Mouse (Mus musculus) limb, embryonic 14.5 days (tissue): Measurements from ENCODE around the gene Utp15. TPM values are rescaled to one million over a fixed set of nuclear protein-coding genes. Genes with fewer than 3 reads are reported as not detected.

Experiments used
- ATAC-seq: fragments of 200-750 bp; cut with Nextera tagmentation; 2 replicates; pipeline ENCODE4 v1.8.0; 2017; ENCODE audit warnings: low read depth, moderate number of reproducible peaks, moderate TSS enrichment; ENCODE audit not compliant: low FRiP score
- DNase-seq: peaks from one replicate; pipeline ENCODE4 v3.0.0-alpha.2; 2015; ENCODE audit warnings: low spot score
- H3K27ac ChIP-seq: fragments of 300-500 bp; sonication (generic); replicated peaks from 2 replicates; pipeline ENCODE4 v1.5.1; 2014; ENCODE audit warnings: low read depth, mild to moderate bottlenecking, low read length, moderate library complexity, mixed read lengths
- H3K27me3 ChIP-seq: fragments of 300-500 bp; sonication (generic); 2 replicates; pipeline ENCODE4 v1.6.1; 2014; ENCODE audit warnings: low read length, mixed read lengths; ENCODE audit not compliant: control insufficient read depth, insufficient read depth
- H3K36me3 ChIP-seq: fragments of 300-500 bp; sonication (generic); 2 replicates; pipeline ENCODE4 v1.6.1; 2014; ENCODE audit warnings: mild to moderate bottlenecking, low read length, moderate library complexity, mixed read lengths; ENCODE audit not compliant: control insufficient read depth, insufficient read depth
- H3K4me1 ChIP-seq: fragments of 300-500 bp; sonication (generic); 2 replicates; pipeline ENCODE4 v1.6.1; 2014; ENCODE audit warnings: antibody characterized with exemption, low read length, mixed read lengths; ENCODE audit not compliant: control insufficient read depth, insufficient read depth
- H3K4me2 ChIP-seq: fragments of 300-500 bp; sonication (generic); replicated peaks from 2 replicates; pipeline ENCODE4 v1.6.1; 2014; ENCODE audit warnings: low read depth, mild to moderate bottlenecking, low read length, moderate library complexity; ENCODE audit not compliant: severe bottlenecking
- H3K4me3 ChIP-seq: fragments of 300-500 bp; sonication (generic); replicated peaks from 2 replicates; pipeline ENCODE4 v1.5.1; 2014; ENCODE audit warnings: low read length
- H3K9ac ChIP-seq: fragments of 300-500 bp; sonication (generic); 2 replicates; pipeline ENCODE4 v1.6.1; 2014; ENCODE audit warnings: mild to moderate bottlenecking, low read depth, low read length, moderate library complexity; ENCODE audit not compliant: severe bottlenecking
- H3K9me3 ChIP-seq: fragments of 300-500 bp; sonication (generic); 2 replicates; pipeline ENCODE4 v1.6.1; 2016; ENCODE audit warnings: low read length; ENCODE audit not compliant: control insufficient read depth
- POLR2A ChIP-seq: fragments of 200-500 bp; IDR thresholded peaks from 2 replicates; pipeline ENCODE4 v1.8.0; 2012; ENCODE audit warnings: inconsistent platforms, mild to moderate bottlenecking, moderate library complexity, borderline replicate concordance; ENCODE audit not compliant: insufficient read depth, insufficient read length; ENCODE audit errors: extremely low read depth
- WGBS: fragments of 180-500 bp; shearing (Covaris S2); extraction: QIAGEN DNeasy Blood & Tissue Kit; methylation state at CpG from one replicate; pipeline ENCODE4 v1.1.7; 2014; 5-methylcytosine and 5-hydroxymethylcytosine counted together
- polyA plus RNA-seq, 2 experiments: library from polyadenylated mRNA; depleted of rRNA in 1 of 2; stranded (reverse) in 1 of 2; unstranded in 1 of 2; fragments of >200 nt; fragmentation: Nextera tagmentation in 1 of 2; extraction: Ambion mirVana in 1 of 2; gene quantifications; 2 replicates each; pipeline versions ENCODE4 v1.2.1 to v1.2.3; 2012 to 2014

The Utp15 gene
- polyA plus RNA-seq (2012; rRNA removed) (19.2 and 20.6 TPM in 2 replicates), polyA plus RNA-seq (2014; fragmentation: Nextera tagmentation; extraction: Ambion mirVana) (25.3 and 27.6 TPM in 2 replicates)

DNA sequence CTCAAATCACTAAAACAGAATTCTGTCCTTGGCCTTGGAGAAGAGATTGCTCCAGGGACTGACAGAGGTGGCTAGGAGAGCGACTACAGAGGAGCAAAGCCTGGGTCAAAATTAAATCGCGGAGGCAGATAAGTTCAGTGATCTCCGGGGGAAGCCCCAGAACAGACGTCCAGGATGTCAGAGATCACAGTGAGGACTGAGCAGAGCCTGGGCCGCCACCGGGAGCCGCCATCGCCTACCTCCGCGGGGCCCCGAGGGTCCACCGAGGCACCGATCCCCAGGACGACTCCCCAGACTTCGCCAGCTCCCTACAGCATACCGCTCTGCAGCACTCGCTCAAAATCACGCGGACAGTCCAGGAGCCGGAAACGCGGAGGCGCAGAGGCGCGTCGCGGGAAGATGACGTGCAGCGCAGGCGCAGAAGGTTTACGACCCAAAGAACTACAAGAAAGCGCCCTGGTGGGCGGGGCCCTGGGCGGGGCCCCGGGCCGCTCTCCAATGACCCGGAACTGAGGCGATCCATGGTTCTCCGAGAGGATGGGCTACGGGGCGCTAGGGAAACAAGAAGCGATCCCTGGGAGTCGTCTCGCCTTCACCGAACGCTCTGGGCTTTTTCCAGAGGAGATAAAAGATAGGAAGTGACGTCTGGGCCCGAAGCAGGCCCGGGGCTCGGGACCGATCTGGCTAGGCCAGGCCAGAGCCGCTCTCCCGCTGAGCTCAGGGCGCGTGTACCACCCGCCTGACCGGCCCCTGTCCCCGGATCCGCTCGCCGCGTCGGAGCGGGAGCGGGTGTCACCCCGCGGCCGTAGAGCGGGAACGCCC, at the start of gene Utp15, which contains the start of gene Ankra2:
TSS of gene Utp15 (minus strand) at position 406 of the 822 bp plus-strand sequence.
TSS of gene Ankra2 (plus strand) at position 439 of the 822 bp plus-strand sequence.
- ATAC-seq (peak; percentile 99), DNase-seq (peak; percentile 98)
- peak within 1 kb of the TSS; percentile 76 for H3K27ac ChIP-seq
- peaks cover 23% of the 10 kb centered on the region for H3K36me3 ChIP-seq
- H3K4me3 ChIP-seq = peak within 1 kb of the TSS; percentile 64
- TF ChIP-seq POLR2A = peak; percentile 43; the same call in 1 of the 2 replicates
- H3K4me1 ChIP-seq = peaks cover 15% of the 10 kb centered on the region
- H3K4me2 ChIP-seq = peak within 1 kb of the TSS; percentile 79
- H3K9ac ChIP-seq = peak within 1 kb of the TSS; percentile 74
- no peaks in the 10 kb centered on the region for H3K9me3 ChIP-seq
- under 1% methylated on average over 68 of the region's 71 CpGs for WGBS
- no peaks in the 10 kb centered on the region for H3K27me3 ChIP-seq

DNA sequence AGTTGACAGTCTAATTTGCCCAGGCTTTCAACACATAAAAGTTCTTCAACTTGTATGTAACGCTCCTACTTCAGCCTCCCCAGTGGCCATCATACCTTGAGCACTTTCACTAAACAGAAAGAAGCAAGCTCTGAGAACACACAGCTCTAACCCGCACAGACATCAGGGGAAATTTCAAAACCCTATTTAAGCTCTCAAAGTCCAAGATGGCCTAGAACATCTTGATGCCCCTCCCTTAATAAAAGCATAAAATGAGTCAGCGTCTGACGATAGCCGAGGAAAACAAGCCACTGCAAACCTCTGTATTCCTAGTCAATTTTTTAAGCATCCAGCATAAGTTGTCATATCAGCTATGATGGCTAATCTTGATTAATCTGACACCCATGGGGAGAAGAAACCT, 48.8 kb upstream of the Utp15 start:
- no peak for DNase-seq
- no peaks in the 10 kb centered on the region for H3K9me3 ChIP-seq
- no peak overlapping the region for H3K27ac ChIP-seq
- no peak overlapping the region for H3K9ac ChIP-seq
- H3K36me3 ChIP-seq = peaks cover 69% of the 10 kb centered on the region
- peaks cover 11% of the 10 kb centered on the region for H3K4me1 ChIP-seq
- TF ChIP-seq POLR2A = no peak
- H3K27me3 ChIP-seq = no peaks in the 10 kb centered on the region
- ATAC-seq = no peak
- 87% methylated on average over 5 of the region's 5 CpGs for WGBS
- H3K4me2 ChIP-seq = no peak overlapping the region
- H3K4me3 ChIP-seq = no peak overlapping the region

DNA sequence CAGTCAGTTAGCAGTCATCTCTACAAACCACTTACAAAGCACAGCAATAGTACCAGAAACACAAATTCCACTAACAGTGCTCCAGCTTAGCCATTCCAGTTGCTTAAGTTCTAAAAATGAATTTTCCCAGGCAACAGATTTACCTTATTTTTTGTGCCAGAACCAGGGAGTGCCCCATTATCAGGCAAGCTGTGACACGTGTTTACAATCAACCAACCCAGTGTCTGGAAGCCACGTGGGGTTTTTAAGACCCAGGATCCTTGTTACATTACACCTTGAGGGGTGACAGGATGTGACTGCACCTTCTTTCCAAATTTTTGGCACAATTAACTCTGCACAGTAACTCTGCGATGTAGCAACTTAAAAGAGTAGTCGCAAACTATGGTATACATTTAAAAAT, 45.9 kb upstream of the Utp15 start:
- no peak overlapping the region for H3K4me2 ChIP-seq
- H3K9me3 ChIP-seq = no peaks in the 10 kb centered on the region
- TF ChIP-seq POLR2A = no peak
- H3K27ac ChIP-seq = no peak overlapping the region
- no peaks in the 10 kb centered on the region; the same call in 1 of the 2 replicates for H3K4me1 ChIP-seq
- 35% methylated on average over 4 of the region's 4 CpGs for WGBS
- no peak overlapping the region for H3K9ac ChIP-seq
- ATAC-seq (no peak), DNase-seq (no peak)
- H3K36me3 ChIP-seq = peaks cover 60% of the 10 kb centered on the region
- H3K27me3 ChIP-seq = no peaks in the 10 kb centered on the region
- H3K4me3 ChIP-seq = no peak overlapping the region

DNA sequence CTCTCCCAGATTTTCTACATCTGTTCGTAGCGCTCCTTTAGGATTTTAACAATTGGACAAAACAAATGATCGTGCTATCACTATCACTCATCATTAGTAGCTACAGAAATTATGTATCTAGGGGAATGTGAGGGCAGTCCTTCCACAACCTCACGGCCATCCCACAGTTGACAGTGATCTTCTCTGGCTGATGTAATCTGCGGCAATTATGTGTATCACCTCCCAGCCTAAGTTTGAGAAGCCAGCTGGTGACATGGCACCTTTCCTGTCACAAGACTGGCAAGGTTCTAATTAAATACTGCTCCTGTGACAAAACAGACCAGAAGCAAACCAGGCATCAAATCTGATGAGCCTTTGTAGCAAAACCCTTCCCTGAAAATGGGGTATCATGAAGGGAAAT, 45.2 kb upstream of the Utp15 start:
- WGBS = 83% methylated on average over 5 of the region's 5 CpGs
- no peak overlapping the region for H3K9ac ChIP-seq
- no peak for DNase-seq
- H3K4me2 ChIP-seq = no peak overlapping the region
- H3K4me1 ChIP-seq = no peaks in the 10 kb centered on the region; the same call in 1 of the 2 replicates
- TF ChIP-seq POLR2A = no peak
- H3K27me3 ChIP-seq = no peaks in the 10 kb centered on the region
- no peak overlapping the region for H3K4me3 ChIP-seq
- H3K9me3 ChIP-seq = no peaks in the 10 kb centered on the region
- no peak for ATAC-seq
- peaks cover 53% of the 10 kb centered on the region for H3K36me3 ChIP-seq
- H3K27ac ChIP-seq = no peak overlapping the region

DNA sequence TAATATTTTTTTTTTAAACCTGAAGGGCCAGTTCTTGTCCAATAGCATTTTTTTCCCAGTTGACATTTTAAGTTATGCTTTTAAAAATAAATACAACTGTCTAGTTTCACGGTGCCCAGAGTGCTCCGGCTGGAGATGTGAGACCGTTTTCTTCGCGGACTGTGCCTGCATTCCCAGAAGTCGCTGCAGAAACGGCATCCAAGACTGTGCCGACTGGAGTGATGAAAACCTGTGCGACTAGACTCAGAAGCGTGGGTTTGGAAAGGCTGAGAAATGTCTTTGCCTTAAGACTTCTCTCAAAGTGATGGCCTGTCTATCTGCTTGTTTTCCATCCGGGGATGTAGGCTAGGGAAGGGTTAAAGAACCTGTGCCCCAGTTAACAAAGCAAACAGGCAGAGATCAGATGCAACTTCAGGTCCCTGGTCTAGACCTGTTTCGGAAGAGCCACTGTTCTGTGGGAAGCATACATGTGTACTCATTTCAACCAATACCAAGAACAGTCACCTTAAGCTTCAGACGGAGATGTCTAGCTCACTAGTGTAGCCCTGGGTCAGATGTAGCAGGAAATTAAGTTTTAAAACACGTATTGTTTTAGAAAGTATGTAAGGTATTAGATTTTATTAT, 44.1 kb upstream of the Utp15 start:
- H3K4me1 ChIP-seq = no peaks in the 10 kb centered on the region; the same call in 1 of the 2 replicates
- DNase-seq = no peak
- no peak overlapping the region for H3K27ac ChIP-seq
- no peak for TF ChIP-seq POLR2A
- no peaks in the 10 kb centered on the region for H3K9me3 ChIP-seq
- H3K4me2 ChIP-seq = no peak overlapping the region
- no peak for ATAC-seq
- H3K36me3 ChIP-seq = peaks cover 44% of the 10 kb centered on the region
- H3K27me3 ChIP-seq = no peaks in the 10 kb centered on the region
- 46% methylated on average over 14 of the region's 14 CpGs for WGBS
- H3K4me3 ChIP-seq = no peak overlapping the region
- H3K9ac ChIP-seq = no peak overlapping the region
